Mouse (Mus musculus) ES-E14 (cell line): ENCODE results near the gene Marveld1.

ENCODE experiments used
- CHD2 ChIP-seq: IDR thresholded peaks from 2 replicates; pipeline ENCODE4 v1.6.1; 2014; ENCODE audit warnings: mild to moderate bottlenecking, low read depth, low read length, inconsistent platforms
- ZC3H11A ChIP-seq: IDR thresholded peaks from 2 replicates; pipeline ENCODE4 v1.6.1; 2012; ENCODE audit warnings: low read depth, mild to moderate bottlenecking, inconsistent platforms, low read length, borderline replicate concordance
- ZNF384 ChIP-seq: IDR thresholded peaks from 2 replicates; pipeline ENCODE4 v1.6.1; 2012; ENCODE audit warnings: low read depth, low read length, inconsistent platforms

- TF ChIP-seq ZNF384 (no peak), CHD2 (no peak), ZC3H11A (no peak)
Observed at GRCm38 (mm10) chr19:42118596-42118995, 28.6 kb upstream of the Marveld1 start.
